Mouse (Mus musculus): ENCODE data around the gene Ndufv3. TPM values are rescaled to one million over a fixed set of nuclear protein-coding genes. Genes with fewer than 3 reads are reported as not detected.
A peak's percentile ranks its signal among the peaks of the same experiment; 100 is the strongest.

Gene Ndufv3
- total and polyA plus RNA-seq, 3 experiments = 158 to 1,046 (median 189) TPM

- Histone ChIP-seq H3K4me3 (ENCODE audit: control insufficient read depth in 1 of 2, insufficient read depth in 1 of 2, low read depth in 2 of 2, low read length in 2 of 2) (no peak overlapping the region), H3K36me3 (ENCODE audit: control insufficient read depth in 1 of 2, insufficient read depth in 2 of 2, low read length in 2 of 2) (peaks cover 0 to 6% of the 10 kb centered on the region in 2 experiments; a peak in 1 of 4 replicates), H3K27ac (ENCODE audit: control insufficient read depth, low read depth, low read length) (no peak overlapping the region), H3K9ac (ENCODE audit: control insufficient read depth, low read depth, low read length, poor library complexity, severe bottlenecking) (no peak overlapping the region), H3K9me3 (replicated peaks; ENCODE audit: insufficient read depth, low read length) (no peaks in the 10 kb centered on the region), H3K27me3 (ENCODE audit: control insufficient read depth in 1 of 2, insufficient read depth in 2 of 2, low read length in 2 of 2) (no peaks in the 10 kb centered on the region), H3K4me1 (ENCODE audit: control insufficient read depth in 1 of 2, insufficient read depth in 2 of 2, low read length in 2 of 2) (no peaks in the 10 kb centered on the region), H3K79me2 (ENCODE audit: control insufficient read depth, insufficient read depth, low read length, poor library complexity) (no peaks in the 10 kb centered on the region)
- TF ChIP-seq POLR2A (IDR thresholded peaks at IDR 0.05; ENCODE audit: control insufficient read depth in 1 of 2, insufficient read depth in 1 of 2, low read depth in 1 of 2, low read length in 2 of 2, poor library complexity in 1 of 2) (peak in 1 of 2 experiments; percentile 42; a peak in 1 of 4 replicates), POLR2AphosphoS2 (IDR thresholded peaks at IDR 0.05; ENCODE audit: low read length) (peak; percentile 54; the same call in 1 of the 2 replicates), KAT2A (conservative IDR thresholded peaks at IDR 0.05; ENCODE audit: low read depth, low read length) (no peak), CHD1 (IDR thresholded peaks at IDR 0.05; ENCODE audit: low read depth, low read length) (no peak)
- DNase-seq (ENCODE audit: low read depth, low spot score) = peak; percentile 19
Measured at GRCm38 (mm10) chr17:31494989-31495388, 24.9 kb upstream of the Ndufv3 start.

DNA sequence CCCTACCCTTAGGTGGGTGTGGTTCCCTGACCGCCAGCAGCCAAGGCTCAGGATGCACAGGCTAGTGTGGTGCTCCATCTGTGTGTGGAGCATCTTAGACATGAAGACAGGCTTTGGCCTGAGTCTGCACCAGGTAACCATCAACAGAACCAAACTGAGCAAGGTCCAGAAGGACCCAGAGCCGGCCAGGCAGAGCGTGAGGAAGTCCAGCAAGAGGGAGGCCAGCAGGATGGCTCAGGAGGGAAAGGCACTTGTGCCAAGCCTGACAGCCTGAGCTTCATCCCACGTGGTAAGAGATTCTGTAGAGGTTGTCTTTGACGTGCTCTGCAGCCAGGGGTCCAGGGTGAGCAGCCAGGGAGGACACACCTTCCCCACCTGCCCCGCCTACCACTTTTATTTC is 22.2 kb upstream of the Ndufv3 start:
- H3K4me1 ChIP-seq (ENCODE audit: control insufficient read depth in 1 of 2, insufficient read depth in 2 of 2, low read length in 2 of 2) = no peaks in the 10 kb centered on the region
- H3K27ac ChIP-seq (ENCODE audit: control insufficient read depth, low read depth, low read length) = no peak overlapping the region
- DNase-seq (ENCODE audit: low read depth, low spot score) = no peak
- no peak overlapping the region for H3K9ac ChIP-seq (ENCODE audit: control insufficient read depth, low read depth, low read length, poor library complexity, severe bottlenecking)
- no peaks in the 10 kb centered on the region for H3K27me3 ChIP-seq (ENCODE audit: control insufficient read depth in 1 of 2, insufficient read depth in 2 of 2, low read length in 2 of 2)
- peaks cover 0 to 9% of the 10 kb centered on the region in 2 experiments; a peak in 1 of 4 replicates for H3K36me3 ChIP-seq (ENCODE audit: control insufficient read depth in 1 of 2, insufficient read depth in 2 of 2, low read length in 2 of 2)
- TF ChIP-seq POLR2AphosphoS2 (IDR thresholded peaks at IDR 0.05; ENCODE audit: low read length) (no peak), POLR2A (IDR thresholded peaks at IDR 0.05; ENCODE audit: control insufficient read depth in 1 of 2, insufficient read depth in 1 of 2, low read depth in 1 of 2, low read length in 2 of 2, poor library complexity in 1 of 2) (no peak), GABPA (IDR thresholded peaks at IDR 0.05; ENCODE audit: low read depth, low read length) (no peak), JUND (IDR thresholded peaks at IDR 0.05; ENCODE audit: low read depth, low read length) (no peak), NRF1 (IDR thresholded peaks at IDR 0.05; ENCODE audit: insufficient read depth, low read depth, low read length, poor library complexity, severe bottlenecking) (no peak), ZNF384 (IDR thresholded peaks at IDR 0.05; ENCODE audit: low read depth, low read length) (no peak), POLR2AphosphoS5 (IDR thresholded peaks at IDR 0.05; ENCODE audit: borderline replicate concordance, low read depth, low read length) (no peak), CHD2 (IDR thresholded peaks at IDR 0.05; ENCODE audit: low read length) (no peak), MAFK (IDR thresholded peaks at IDR 0.05; ENCODE audit: borderline replicate concordance, low read depth, low read length) (no peak), ZC3H11A (IDR thresholded peaks at IDR 0.05; ENCODE audit: low read depth, low read length) (no peak), TCF12 (IDR thresholded peaks at IDR 0.05; ENCODE audit: low read depth, low read length) (no peak), E2F4 (IDR thresholded peaks at IDR 0.05; ENCODE audit: borderline replicate concordance, low read depth, low read length) (no peak), KAT2A (conservative IDR thresholded peaks at IDR 0.05; ENCODE audit: low read depth, low read length) (no peak), CHD1 (IDR thresholded peaks at IDR 0.05; ENCODE audit: low read depth, low read length) (no peak), HCFC1 (IDR thresholded peaks at IDR 0.05; ENCODE audit: low read depth, low read length) (no peak), GATA1 (IDR thresholded peaks at IDR 0.05; ENCODE audit: low read depth, low read length) (no peak), EP300 (IDR thresholded peaks at IDR 0.05; ENCODE audit: low read depth in 1 of 2, low read length in 2 of 2) (no peak), MEF2A (IDR thresholded peaks at IDR 0.05; ENCODE audit: extremely low read depth, insufficient replicate concordance, low read depth, low read length, poor library complexity, severe bottlenecking) (no peak)
- H3K79me2 ChIP-seq (ENCODE audit: control insufficient read depth, insufficient read depth, low read length, poor library complexity) = no peaks in the 10 kb centered on the region
- H3K4me3 ChIP-seq (ENCODE audit: control insufficient read depth in 1 of 2, insufficient read depth in 1 of 2, low read depth in 2 of 2, low read length in 2 of 2) = no peak overlapping the region
- no peaks in the 10 kb centered on the region for H3K9me3 ChIP-seq (replicated peaks; ENCODE audit: insufficient read depth, low read length)

All from MEL (cell line).